Mouse (Mus musculus): ENCODE results near the gene Acvrl1. TPM values are rescaled to one million over a fixed set of nuclear protein-coding genes. Genes with fewer than 3 reads are reported as not detected.

Acvrl1 gene
- polyA plus RNA-seq, 1 experiment from 2014 or later, result 2.6 TPM

DNA sequence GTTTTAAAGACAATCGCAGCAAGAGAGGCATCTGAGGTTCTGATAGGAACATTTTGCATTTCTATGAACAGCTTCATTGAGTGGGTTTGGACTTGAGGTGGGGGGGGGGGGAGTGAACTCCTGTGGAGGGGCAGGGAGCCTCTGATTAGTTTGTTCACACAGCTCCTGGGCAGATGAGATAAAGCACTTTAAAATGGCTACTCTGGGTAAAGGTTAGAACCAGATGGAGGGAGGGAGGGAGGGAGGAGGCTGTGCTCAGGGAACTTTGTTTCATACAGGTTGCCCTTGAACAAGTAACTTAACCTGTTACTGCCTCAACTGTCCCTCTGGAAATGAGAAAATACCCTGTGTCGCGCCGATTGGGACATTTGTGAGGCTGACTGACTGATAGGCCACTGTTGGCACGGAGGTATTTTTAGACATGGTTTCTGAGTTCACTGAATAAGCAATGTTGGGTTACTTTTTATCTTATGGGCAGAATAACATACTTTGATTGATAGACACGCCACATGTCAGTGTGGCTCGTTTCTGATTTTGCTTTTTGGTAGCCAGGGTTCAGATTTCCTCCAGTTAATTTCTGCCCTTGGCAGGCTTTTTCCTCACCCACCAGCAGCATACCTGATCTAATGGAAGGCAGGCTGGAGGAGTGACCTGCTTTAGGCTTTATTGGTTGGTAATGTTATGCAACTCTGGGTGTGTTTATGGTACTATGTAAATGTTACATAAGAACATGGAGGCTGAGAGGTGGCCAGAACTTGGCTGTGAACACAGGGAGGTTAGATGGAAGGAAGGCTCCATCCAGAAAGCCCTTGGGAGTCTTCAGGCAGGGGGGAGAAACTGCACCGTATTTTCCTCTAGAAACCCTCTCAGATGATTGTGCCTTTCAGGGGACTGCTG, 48.7 kb downstream of the Acvrl1 start:
- no peaks in the 10 kb centered on the region for H3K27me3 ChIP-seq (ENCODE audit: insufficient read depth, low read length)

DNA sequence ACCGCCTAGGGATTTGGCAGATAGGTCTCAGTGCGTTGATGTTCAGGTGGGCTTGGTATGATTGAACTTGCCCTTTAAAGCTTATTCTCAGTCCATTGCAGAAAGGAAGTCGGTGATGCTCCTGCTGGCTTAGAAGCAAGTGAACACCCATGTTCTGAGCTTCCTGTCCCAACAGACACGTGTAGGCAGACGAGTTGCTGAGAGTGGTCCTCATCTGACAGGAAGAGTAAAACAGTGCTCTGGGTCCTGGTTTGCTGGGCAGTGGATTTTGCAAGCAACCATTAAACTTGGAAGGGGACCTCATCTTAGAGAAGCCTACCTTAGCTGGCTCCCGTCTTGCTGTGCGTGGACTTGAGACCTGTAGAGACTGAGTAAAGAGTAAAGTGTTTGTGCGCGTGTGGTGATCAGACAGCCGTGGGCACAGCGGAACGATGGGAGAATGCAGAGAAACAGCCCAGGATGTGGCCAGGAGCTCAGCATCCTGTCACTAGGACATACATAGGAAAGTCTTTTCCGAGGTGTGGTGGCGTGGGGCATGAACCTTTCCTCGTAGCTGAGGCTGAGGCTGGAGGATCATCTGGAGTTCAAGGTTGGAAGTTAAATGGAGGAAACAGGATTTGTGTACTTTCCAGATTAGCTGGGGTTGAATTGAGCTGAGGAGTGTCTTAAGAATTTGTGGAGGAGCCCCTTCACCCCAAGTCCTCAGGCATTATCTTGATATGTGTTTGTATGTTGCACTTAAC, 52.2 kb downstream of the Acvrl1 start:
- no peak overlapping the region for H3K27ac ChIP-seq (ENCODE audit: low read depth)
- no peak for ATAC-seq
- no peak overlapping the region for H3K4me2 ChIP-seq (ENCODE audit: low read depth, low read length)
- no peak overlapping the region for H3K4me3 ChIP-seq (ENCODE audit: low read depth, low read length)
- TF ChIP-seq CTCF (IDR thresholded peaks at IDR 0.05; ENCODE audit: low read depth), result no peak
- TF ChIP-seq EP300 (IDR thresholded peaks at IDR 0.05; ENCODE audit: low read depth), result no peak
- 49% methylated on average over 15 of the region's 15 CpGs for WGBS (ENCODE audit: insufficient replicate concordance)
- no peaks in the 10 kb centered on the region for H3K36me3 ChIP-seq (replicated peaks; ENCODE audit: insufficient read depth, low read length)
- no peaks in the 10 kb centered on the region for H3K9me3 ChIP-seq (ENCODE audit: low read length)
- no peaks in the 10 kb centered on the region for H3K27me3 ChIP-seq (ENCODE audit: insufficient read depth, low read length)
- DNase-seq, result no peak
- H3K9ac ChIP-seq (replicated peaks), result no peak overlapping the region
- peaks cover 50% of the 10 kb centered on the region for H3K4me1 ChIP-seq (ENCODE audit: insufficient read depth)

More for the DNA sequence above, 48.7 kb downstream of the Acvrl1 start:
- Histone ChIP-seq H3K4me3 (ENCODE audit: low read depth, low read length) (no peak overlapping the region), H3K27ac (ENCODE audit: low read depth) (peak overlapping the region; percentile 92), H3K9me3 (ENCODE audit: low read length) (no peaks in the 10 kb centered on the region), H3K4me2 (ENCODE audit: low read depth, low read length) (peak overlapping the region; percentile 29; the same call in 1 of the 2 replicates), H3K4me1 (ENCODE audit: insufficient read depth) (peaks cover 63% of the 10 kb centered on the region), H3K9ac (replicated peaks) (no peak overlapping the region), H3K36me3 (replicated peaks; ENCODE audit: insufficient read depth, low read length) (no peaks in the 10 kb centered on the region)
- ATAC-seq (peak; percentile 67), DNase-seq (no peak)
- WGBS (ENCODE audit: insufficient replicate concordance), result 31% methylated on average over 8 of the region's 8 CpGs
- TF ChIP-seq EP300 (IDR thresholded peaks at IDR 0.05; ENCODE audit: low read depth) (no peak), CTCF (IDR thresholded peaks at IDR 0.05; ENCODE audit: low read depth) (no peak)

- H3K4me3 ChIP-seq (ENCODE audit: low read depth, low read length), result no peak overlapping the region
- no peak overlapping the region for H3K9ac ChIP-seq (replicated peaks)
- H3K36me3 ChIP-seq (replicated peaks; ENCODE audit: insufficient read depth, low read length), result no peaks in the 10 kb centered on the region
- ATAC-seq (no peak), DNase-seq (no peak)
- no peak for TF ChIP-seq EP300 (IDR thresholded peaks at IDR 0.05; ENCODE audit: low read depth)
- TF ChIP-seq CTCF (IDR thresholded peaks at IDR 0.05; ENCODE audit: low read depth), result no peak
- 59% methylated on average over 5 of the region's 5 CpGs for WGBS (ENCODE audit: insufficient replicate concordance)
- H3K9me3 ChIP-seq (ENCODE audit: low read length), result no peaks in the 10 kb centered on the region
- H3K4me2 ChIP-seq (ENCODE audit: low read depth, low read length), result no peak overlapping the region
- H3K27me3 ChIP-seq (ENCODE audit: insufficient read depth, low read length), result no peaks in the 10 kb centered on the region
- peaks cover 48% of the 10 kb centered on the region for H3K4me1 ChIP-seq (ENCODE audit: insufficient read depth)
- H3K27ac ChIP-seq (ENCODE audit: low read depth), result no peak overlapping the region
These were observed 52.8 kb downstream of the Acvrl1 start for GRCm38 (mm10) chr15:101181106-101181466.

DNA sequence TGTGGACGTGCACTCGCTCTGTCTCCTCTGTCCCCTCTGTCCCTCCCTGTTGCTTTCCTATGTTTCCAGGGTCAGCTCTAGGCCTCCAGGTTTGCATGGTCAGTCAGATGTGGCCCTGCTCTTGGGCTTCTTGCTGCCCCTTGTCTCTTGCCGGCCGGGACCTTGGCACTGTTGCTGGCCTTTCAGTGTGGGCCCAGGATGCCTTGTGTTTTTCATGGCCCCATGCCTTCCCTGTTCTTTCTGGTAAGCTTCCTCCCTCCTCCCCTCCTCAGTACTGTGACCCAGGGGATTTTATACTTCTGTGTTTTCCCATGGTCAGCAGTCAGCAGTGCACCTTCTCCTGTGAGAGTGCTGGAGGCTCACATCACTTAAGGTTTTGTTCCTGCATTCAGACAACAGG, 53.2 kb downstream of the Acvrl1 start:
- 59% methylated on average over 4 of the region's 4 CpGs for WGBS (ENCODE audit: insufficient replicate concordance)
- DNase-seq (no peak), ATAC-seq (no peak)
- peaks cover 44% of the 10 kb centered on the region for H3K4me1 ChIP-seq (ENCODE audit: insufficient read depth)
- H3K9ac ChIP-seq (replicated peaks), result no peak overlapping the region
- TF ChIP-seq EP300 (IDR thresholded peaks at IDR 0.05; ENCODE audit: low read depth), result no peak
- H3K36me3 ChIP-seq (replicated peaks; ENCODE audit: insufficient read depth, low read length), result no peaks in the 10 kb centered on the region
- H3K9me3 ChIP-seq (ENCODE audit: low read length), result no peaks in the 10 kb centered on the region
- H3K4me3 ChIP-seq (ENCODE audit: low read depth, low read length), result no peak overlapping the region
- no peak overlapping the region for H3K27ac ChIP-seq (ENCODE audit: low read depth)
- H3K27me3 ChIP-seq (ENCODE audit: insufficient read depth, low read length), result no peaks in the 10 kb centered on the region
- H3K4me2 ChIP-seq (ENCODE audit: low read depth, low read length), result no peak overlapping the region

DNA sequence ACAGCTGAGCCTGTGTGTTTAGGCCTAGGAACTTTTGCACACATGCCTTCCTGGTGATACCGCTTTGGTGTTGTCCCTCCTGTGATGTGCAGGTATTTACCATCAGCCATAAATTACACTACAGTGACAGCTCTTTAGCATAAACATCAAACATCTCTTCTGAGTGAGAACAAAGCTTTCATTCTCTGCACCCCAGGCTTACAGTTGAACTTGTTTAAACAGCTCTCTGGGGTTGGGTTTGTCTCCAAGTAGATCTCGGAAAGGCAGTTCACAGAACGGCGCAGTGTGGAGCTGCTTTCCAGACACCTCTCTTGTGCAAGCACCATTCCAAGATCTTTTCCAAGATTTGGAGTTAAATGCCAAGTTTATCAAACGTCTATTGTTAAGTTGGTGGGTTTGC, 54.4 kb downstream of the Acvrl1 start:
- DNase-seq, result no peak
- Histone ChIP-seq H3K4me2 (ENCODE audit: low read depth, low read length) (no peak overlapping the region), H3K9me3 (ENCODE audit: low read length) (no peaks in the 10 kb centered on the region), H3K9ac (replicated peaks) (no peak overlapping the region), H3K27ac (ENCODE audit: low read depth) (no peak overlapping the region), H3K27me3 (ENCODE audit: insufficient read depth, low read length) (no peaks in the 10 kb centered on the region), H3K4me3 (ENCODE audit: low read depth, low read length) (no peak overlapping the region), H3K36me3 (replicated peaks; ENCODE audit: insufficient read depth, low read length) (no peaks in the 10 kb centered on the region), H3K4me1 (ENCODE audit: insufficient read depth) (peaks cover 35% of the 10 kb centered on the region)
- TF ChIP-seq EP300 (IDR thresholded peaks at IDR 0.05; ENCODE audit: low read depth) (no peak), CTCF (IDR thresholded peaks at IDR 0.05; ENCODE audit: low read depth) (no peak)
- 68% methylated on average over 5 of the region's 5 CpGs for WGBS (ENCODE audit: insufficient replicate concordance)
- no peak for ATAC-seq

GRCm38 (mm10) chr15:101184300-101184699, 56.0 kb downstream of the Acvrl1 start:
- no peak for DNase-seq
- H3K27ac ChIP-seq (ENCODE audit: low read depth), result no peak overlapping the region

More at GRCm38 (mm10) chr15:101184300-101184699, 56.0 kb downstream of the Acvrl1 start:
- Histone ChIP-seq H3K36me3 (replicated peaks; ENCODE audit: insufficient read depth, low read length) (no peaks in the 10 kb centered on the region), H3K4me2 (ENCODE audit: low read depth, low read length) (no peak overlapping the region), H3K4me3 (ENCODE audit: low read depth, low read length) (no peak overlapping the region), H3K4me1 (ENCODE audit: insufficient read depth) (peaks cover 22% of the 10 kb centered on the region), H3K9ac (replicated peaks) (no peak overlapping the region), H3K27me3 (ENCODE audit: insufficient read depth, low read length) (no peaks in the 10 kb centered on the region), H3K9me3 (ENCODE audit: low read length) (no peaks in the 10 kb centered on the region)
- 91% methylated on average over 8 of the region's 8 CpGs for WGBS (ENCODE audit: insufficient replicate concordance)
- no peak for ATAC-seq
- no peak for TF ChIP-seq EP300 (IDR thresholded peaks at IDR 0.05; ENCODE audit: low read depth)
- TF ChIP-seq CTCF (IDR thresholded peaks at IDR 0.05; ENCODE audit: low read depth), result no peak
